Mouse (Mus musculus): ENCODE measurements around the gene Vax1. TPM values are rescaled to one million over a fixed set of nuclear protein-coding genes. Genes with fewer than 3 reads are reported as not detected.
A peak's percentile ranks its signal among the peaks of the same experiment; 100 is the strongest.

The Vax1 gene
- polyA plus RNA-seq, 1 experiment, result not detected

- no peaks in the 10 kb centered on the region for H3K4me1 ChIP-seq (ENCODE audit: control insufficient read depth, insufficient read depth, low read length)
- H3K4me3 ChIP-seq (ENCODE audit: insufficient read depth, low read length), result no peak overlapping the region
- no peak for TF ChIP-seq POLR2A (IDR thresholded peaks at IDR 0.05; ENCODE audit: borderline replicate concordance, low read depth, low read length)
- H3K27ac ChIP-seq (ENCODE audit: insufficient read depth, low read depth, low read length), result no peak overlapping the region
Observed at GRCm38 (mm10) chr19:59171151-59171870, 1.5 kb upstream of the Vax1 start.

GRCm38 (mm10) chr19:59170766-59171095 lies 875 bp upstream of the Vax1 start:
- Histone ChIP-seq H3K4me3 (ENCODE audit: insufficient read depth, low read length) (no peak overlapping the region), H3K27ac (ENCODE audit: insufficient read depth, low read depth, low read length) (no peak overlapping the region), H3K4me1 (ENCODE audit: control insufficient read depth, insufficient read depth, low read length) (no peaks in the 10 kb centered on the region)
- no peak for TF ChIP-seq POLR2A (IDR thresholded peaks at IDR 0.05; ENCODE audit: borderline replicate concordance, low read depth, low read length)
- no peak for TF ChIP-seq CTCF (IDR thresholded peaks at IDR 0.05; ENCODE audit: low read depth, low read length)

- no peak for TF ChIP-seq POLR2A (IDR thresholded peaks at IDR 0.05; ENCODE audit: borderline replicate concordance, low read depth, low read length)
- Histone ChIP-seq H3K4me1 (ENCODE audit: control insufficient read depth, insufficient read depth, low read length) (no peaks in the 10 kb centered on the region), H3K4me3 (ENCODE audit: insufficient read depth, low read length) (peak overlapping the region; percentile 29), H3K27ac (ENCODE audit: insufficient read depth, low read depth, low read length) (no peak overlapping the region)
Observed at GRCm38 (mm10) chr19:59169143-59169935, 517 bp downstream of the Vax1 start.

- H3K4me3 ChIP-seq (ENCODE audit: insufficient read depth, low read length), result no peak overlapping the region
- TF ChIP-seq POLR2A (IDR thresholded peaks at IDR 0.05; ENCODE audit: borderline replicate concordance, low read depth, low read length), result no peak
- no peak for TF ChIP-seq CTCF (IDR thresholded peaks at IDR 0.05; ENCODE audit: low read depth, low read length)
- H3K4me1 ChIP-seq (ENCODE audit: control insufficient read depth, insufficient read depth, low read length), result no peaks in the 10 kb centered on the region
- H3K27ac ChIP-seq (ENCODE audit: insufficient read depth, low read depth, low read length), result no peak overlapping the region
Observed at GRCm38 (mm10) chr19:59168386-59168905, 1.4 kb downstream of the Vax1 start.

GRCm38 (mm10) chr19:59167871-59168270 lies 2.0 kb downstream of the Vax1 start:
- no peak overlapping the region for H3K27ac ChIP-seq (ENCODE audit: insufficient read depth, low read depth, low read length)
- no peaks in the 10 kb centered on the region for H3K4me1 ChIP-seq (ENCODE audit: control insufficient read depth, insufficient read depth, low read length)
- H3K4me3 ChIP-seq (ENCODE audit: insufficient read depth, low read length), result no peak overlapping the region
- no peak for TF ChIP-seq POLR2A (IDR thresholded peaks at IDR 0.05; ENCODE audit: borderline replicate concordance, low read depth, low read length)
- TF ChIP-seq CTCF (IDR thresholded peaks at IDR 0.05; ENCODE audit: low read depth, low read length), result no peak

GRCm38 (mm10) chr19:59166879-59167278 lies 3.0 kb downstream of the Vax1 start:
- H3K4me3 ChIP-seq (ENCODE audit: insufficient read depth, low read length), result no peak overlapping the region

GRCm38 (mm10) chr19:59166311-59166761 lies 3.5 kb downstream of the Vax1 start:
- H3K4me1 ChIP-seq (ENCODE audit: control insufficient read depth, insufficient read depth, low read length), result no peaks in the 10 kb centered on the region
- H3K27ac ChIP-seq (ENCODE audit: insufficient read depth, low read depth, low read length), result no peak overlapping the region
- TF ChIP-seq CTCF (IDR thresholded peaks at IDR 0.05; ENCODE audit: low read depth, low read length) (no peak), POLR2A (IDR thresholded peaks at IDR 0.05; ENCODE audit: borderline replicate concordance, low read depth, low read length) (no peak)
- H3K4me3 ChIP-seq (ENCODE audit: insufficient read depth, low read length), result peak overlapping the region; percentile 42

More at GRCm38 (mm10) chr19:59166879-59167278, 3.0 kb downstream of the Vax1 start:
- Histone ChIP-seq H3K4me1 (ENCODE audit: control insufficient read depth, insufficient read depth, low read length) (no peaks in the 10 kb centered on the region), H3K27ac (ENCODE audit: insufficient read depth, low read depth, low read length) (no peak overlapping the region)
- TF ChIP-seq POLR2A (IDR thresholded peaks at IDR 0.05; ENCODE audit: borderline replicate concordance, low read depth, low read length), result no peak

- H3K4me1 ChIP-seq (ENCODE audit: control insufficient read depth, insufficient read depth, low read length), result no peaks in the 10 kb centered on the region
- no peak overlapping the region for H3K4me3 ChIP-seq (ENCODE audit: insufficient read depth, low read length)
- TF ChIP-seq CTCF (IDR thresholded peaks at IDR 0.05; ENCODE audit: low read depth, low read length) (no peak), POLR2A (IDR thresholded peaks at IDR 0.05; ENCODE audit: borderline replicate concordance, low read depth, low read length) (no peak)
- no peak overlapping the region for H3K27ac ChIP-seq (ENCODE audit: insufficient read depth, low read depth, low read length)
Observed at GRCm38 (mm10) chr19:59165577-59165976, 4.3 kb downstream of the Vax1 start.

GRCm38 (mm10) chr19:59164896-59165560 lies 4.8 kb downstream of the Vax1 start:
- no peak for TF ChIP-seq POLR2A (IDR thresholded peaks at IDR 0.05; ENCODE audit: borderline replicate concordance, low read depth, low read length)
- TF ChIP-seq CTCF (IDR thresholded peaks at IDR 0.05; ENCODE audit: low read depth, low read length), result no peak
- Histone ChIP-seq H3K27ac (ENCODE audit: insufficient read depth, low read depth, low read length) (no peak overlapping the region), H3K4me3 (ENCODE audit: insufficient read depth, low read length) (no peak overlapping the region), H3K4me1 (ENCODE audit: control insufficient read depth, insufficient read depth, low read length) (no peaks in the 10 kb centered on the region)

- Histone ChIP-seq H3K4me3 (ENCODE audit: insufficient read depth, low read length) (no peak overlapping the region), H3K4me1 (ENCODE audit: control insufficient read depth, insufficient read depth, low read length) (no peaks in the 10 kb centered on the region), H3K27ac (ENCODE audit: insufficient read depth, low read depth, low read length) (no peak overlapping the region)
- no peak for TF ChIP-seq POLR2A (IDR thresholded peaks at IDR 0.05; ENCODE audit: borderline replicate concordance, low read depth, low read length)
Observed at GRCm38 (mm10) chr19:59164111-59164510, 5.7 kb downstream of the Vax1 start.
